Mouse (Mus musculus) spleen, adult 12 weeks (tissue): ENCODE measurements around the gene Rnf186.
"Not testable (repeated sequence)": the region's sequence is repeated elsewhere in the genome, so short reads cannot be mapped to it uniquely, and the experiment has no call there.

Experiments
- DNase-seq: peaks from one replicate; pipeline ENCODE4 v3.0.0; 2022; ENCODE audit warnings: low spot score

Gene Rnf186

GRCm38 (mm10) chr4:138972139-138972826 lies 5.4 kb downstream of the Rnf186 start:
- peak; percentile 29 for DNase-seq

DNA sequence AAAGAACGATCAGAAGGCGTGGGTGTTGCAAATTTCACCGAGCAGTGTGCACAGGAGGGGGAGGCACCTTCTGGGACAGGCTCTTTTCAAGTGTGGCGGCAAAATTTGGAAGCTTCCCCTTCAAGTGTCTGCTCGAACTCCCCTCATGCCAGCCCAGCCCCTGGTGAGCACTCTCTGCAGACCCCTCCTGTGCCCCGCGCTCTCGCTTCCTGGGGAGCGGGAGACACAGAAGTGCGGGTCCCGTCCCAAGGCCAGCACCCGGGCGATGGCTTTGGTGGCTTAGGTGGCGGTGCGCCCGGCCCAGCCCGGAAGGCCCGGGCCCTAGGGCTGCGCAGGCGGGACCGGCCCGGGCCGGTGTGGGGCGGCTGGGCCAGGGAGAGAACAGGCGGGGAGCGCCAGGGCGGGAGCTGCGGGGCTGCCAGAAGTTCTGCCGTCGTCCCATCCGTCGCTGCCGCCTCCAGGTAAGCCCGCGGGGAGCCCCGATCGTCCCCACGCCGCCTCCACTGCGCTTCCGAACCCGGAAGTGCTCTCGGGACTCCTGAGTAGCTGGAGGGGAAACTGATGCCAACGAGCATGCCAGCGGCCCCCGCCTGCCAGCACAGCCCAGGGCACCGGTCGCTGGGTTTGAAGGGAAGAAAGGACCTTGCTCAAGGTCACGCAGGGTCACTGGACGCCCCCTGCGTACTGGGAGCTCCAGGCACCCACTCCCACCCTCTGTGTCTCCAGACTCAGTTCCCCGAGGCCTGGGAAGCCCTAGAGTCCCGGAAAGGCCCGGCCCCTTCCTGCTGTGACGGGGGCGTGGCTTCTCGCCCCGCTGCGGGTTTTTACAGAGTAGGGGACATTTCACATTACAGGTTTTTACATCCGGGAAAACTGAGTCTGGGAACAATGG lies 6.2 kb downstream of the Rnf186 start, which contains the start of gene Tmco4:
Tmco4 (plus strand) TSS at position 62 of the 892 bp plus-strand sequence.
- DNase-seq, result peak; percentile 62

GRCm38 (mm10) chr4:138973719-138974115 lies 6.8 kb downstream of the Rnf186 start:
- DNase-seq, result no peak

DNA sequence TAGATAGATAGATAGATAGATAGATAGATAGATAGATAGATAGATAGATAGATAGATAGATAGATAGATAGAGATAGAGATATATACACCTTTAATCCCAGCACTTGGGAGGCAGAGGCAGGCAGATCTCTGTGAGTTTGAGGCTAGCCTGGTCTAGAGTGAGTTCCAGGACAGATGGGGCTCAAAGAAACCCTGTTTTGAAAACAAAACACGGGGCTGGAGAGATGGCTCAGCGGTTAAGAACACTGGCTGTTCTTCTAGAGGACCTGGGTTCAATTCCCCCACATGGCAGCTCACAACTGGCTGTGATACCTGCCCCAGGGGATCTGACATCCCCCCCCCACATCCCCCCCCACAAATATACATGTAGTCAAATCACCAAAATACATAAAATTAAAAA lies 7.6 kb downstream of the Rnf186 start:
- not testable (repeated sequence) for DNase-seq

DNA sequence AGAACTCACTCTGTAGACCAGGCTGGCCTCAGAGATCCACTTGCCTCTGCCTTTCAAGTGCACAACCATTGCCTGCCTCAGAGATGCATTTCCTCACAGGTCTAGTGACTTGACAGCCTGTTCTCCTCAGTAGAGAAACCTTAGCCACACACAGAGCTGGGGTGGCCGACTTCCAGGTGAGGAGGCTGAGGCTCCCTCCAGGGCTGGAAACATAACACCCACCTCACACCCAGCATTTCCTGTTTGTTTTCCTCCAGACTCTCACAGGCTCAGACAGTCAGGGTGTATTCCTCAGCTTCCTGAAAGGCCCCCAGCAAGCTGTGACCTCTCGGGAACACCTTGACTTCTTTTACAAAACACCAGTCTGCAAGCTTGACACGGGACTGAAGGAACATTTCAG lies 8.3 kb downstream of the Rnf186 start:
- no peak for DNase-seq

DNA sequence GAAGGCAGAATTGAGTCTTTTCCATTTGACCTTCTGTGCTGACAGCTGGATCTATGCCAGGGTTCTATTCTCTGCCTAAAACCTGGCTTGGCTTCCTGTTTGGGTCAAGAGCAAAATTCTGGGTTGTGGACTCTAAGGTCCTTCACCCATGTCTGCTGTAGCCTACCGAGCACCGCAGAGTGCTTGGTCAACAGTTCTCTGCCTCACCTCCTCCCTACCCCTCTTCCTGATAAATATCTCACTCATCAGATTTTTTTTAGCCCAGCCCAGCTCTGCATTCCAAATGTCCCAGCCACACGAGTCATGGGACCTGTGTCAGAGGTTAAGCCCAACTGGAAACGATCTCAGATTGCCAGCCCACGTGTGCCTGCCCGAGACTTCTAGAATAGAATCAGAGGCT lies 9.1 kb downstream of the Rnf186 start:
- no peak for DNase-seq

DNA sequence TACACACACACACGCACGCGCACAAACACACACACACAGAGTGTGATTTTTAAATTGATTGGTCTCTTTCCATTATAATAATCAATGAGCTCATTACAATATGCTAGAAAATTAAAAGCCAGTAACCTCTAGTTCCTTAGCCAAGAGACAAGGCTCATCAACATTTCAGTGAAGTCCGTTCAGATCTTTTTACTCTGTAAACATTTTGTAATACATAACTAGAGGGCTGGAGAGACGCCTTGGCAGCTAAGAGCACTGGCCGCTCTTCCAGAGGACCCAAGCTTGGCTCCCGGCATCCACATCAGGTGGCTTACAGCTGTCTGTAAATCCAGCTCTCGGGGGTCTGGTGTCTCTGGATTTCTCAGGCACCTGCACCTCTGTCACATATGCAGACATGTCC lies 13.1 kb downstream of the Rnf186 start:
- no peak for DNase-seq

GRCm38 (mm10) chr4:138980771-138981420 lies 14.0 kb downstream of the Rnf186 start:
- no peak for DNase-seq

DNA sequence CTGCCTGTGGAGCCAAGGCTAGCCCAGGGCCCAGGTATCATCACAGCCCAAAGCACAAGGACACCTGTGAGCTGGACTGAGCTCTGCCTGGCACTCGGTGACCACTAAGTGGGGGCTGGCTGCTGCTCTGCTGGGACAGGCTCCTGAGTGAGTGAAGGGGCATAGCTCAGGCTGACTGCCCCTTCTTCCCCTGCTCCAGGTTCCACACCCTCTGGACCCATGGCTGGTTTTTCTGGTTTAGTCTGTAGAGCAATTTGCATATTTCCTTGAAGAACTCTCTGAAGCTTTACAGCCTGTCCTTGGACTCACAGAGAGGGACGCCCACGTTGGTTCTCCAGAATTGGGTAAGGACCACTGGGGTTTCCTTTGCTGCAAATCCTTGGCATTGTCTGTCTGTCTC lies 16.5 kb downstream of the Rnf186 start:
- DNase-seq, result no peak

DNA sequence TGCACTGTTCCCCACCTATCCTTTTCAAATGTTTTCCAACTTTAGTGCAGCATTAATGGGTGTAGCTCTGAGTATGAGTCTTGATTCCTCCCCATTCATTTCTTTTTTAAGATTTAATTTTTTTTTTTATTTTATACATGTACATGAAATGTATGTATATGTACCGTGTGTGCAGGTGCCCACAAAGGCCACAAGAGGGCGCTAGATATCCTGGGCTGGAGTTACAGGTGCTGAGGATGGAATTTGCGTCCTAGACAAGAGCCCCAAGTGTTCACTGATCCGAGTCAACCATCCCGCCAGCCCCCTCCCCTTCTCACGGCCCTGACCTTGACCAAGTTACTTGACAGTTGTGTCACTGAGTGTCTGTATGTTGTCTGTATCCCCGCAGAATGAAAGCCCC lies 17.8 kb downstream of the Rnf186 start:
- no peak for DNase-seq

GRCm38 (mm10) chr4:138986280-138986679 lies 19.4 kb downstream of the Rnf186 start:
- DNase-seq, result no peak

DNA sequence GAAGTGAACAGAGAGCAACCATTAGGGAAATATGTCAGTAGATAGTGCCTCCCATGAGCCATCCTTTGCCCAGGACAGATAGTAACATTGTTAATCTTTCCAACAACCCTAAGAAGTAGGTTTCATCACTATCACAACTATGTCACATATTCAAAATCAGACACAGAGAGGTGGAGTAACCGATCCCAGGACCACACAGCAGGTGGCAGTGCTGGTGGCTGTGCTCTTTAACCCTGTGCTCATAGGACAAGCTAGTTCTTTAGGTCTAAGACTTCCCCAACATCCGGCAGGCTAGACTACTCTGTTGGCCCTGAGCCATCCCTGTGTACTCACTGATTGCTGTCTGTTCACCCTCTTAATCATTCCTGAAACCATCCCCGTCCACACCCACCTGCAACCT lies 27.5 kb downstream of the Rnf186 start:
- DNase-seq, result no peak

GRCm38 (mm10) chr4:138996410-138996809 lies 29.5 kb downstream of the Rnf186 start:
- DNase-seq, result peak; percentile 8

- no peak for DNase-seq
These were observed 30.2 kb downstream of the Rnf186 start for GRCm38 (mm10) chr4:138997121-138997520.

DNA sequence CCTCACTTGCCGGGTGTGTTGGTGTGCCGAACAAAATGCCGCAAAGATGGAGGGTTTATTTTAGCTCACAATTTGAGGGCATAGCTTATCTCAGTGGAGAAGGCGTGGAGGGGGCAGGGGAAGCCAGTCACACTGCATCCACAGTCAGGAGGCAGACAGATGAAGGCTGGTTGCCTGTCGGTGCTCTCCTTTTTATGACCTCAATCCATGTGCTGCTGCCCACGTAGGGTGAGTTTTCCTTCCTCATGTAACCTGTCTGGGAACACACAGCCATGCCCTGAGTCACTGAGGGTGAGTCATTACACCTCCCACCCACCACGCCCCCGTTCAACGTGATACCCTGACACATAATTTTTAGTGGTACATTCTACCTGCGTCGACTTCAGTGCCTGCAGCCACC lies 31.7 kb downstream of the Rnf186 start:
- DNase-seq, result no peak

DNA sequence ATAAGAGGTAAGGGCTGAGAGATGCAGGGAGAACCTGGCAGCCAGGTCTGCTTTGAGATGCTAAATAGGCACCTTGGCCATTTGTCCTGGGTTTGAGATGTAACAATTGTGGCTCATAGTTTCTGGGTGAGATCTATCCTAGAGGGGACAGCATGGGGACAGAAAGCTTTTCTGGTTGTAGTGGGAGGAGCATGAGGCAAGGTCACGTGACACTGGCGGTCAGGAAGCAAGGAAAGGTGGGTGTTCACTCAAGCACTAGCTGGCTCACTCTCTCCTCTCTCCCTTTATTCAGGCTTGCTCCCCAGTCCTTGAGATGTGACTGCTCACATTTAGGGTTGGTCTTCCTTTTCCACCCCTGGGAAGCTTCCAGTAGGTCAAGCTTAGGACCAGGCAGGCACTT lies 34.1 kb downstream of the Rnf186 start:
- DNase-seq, result no peak

DNA sequence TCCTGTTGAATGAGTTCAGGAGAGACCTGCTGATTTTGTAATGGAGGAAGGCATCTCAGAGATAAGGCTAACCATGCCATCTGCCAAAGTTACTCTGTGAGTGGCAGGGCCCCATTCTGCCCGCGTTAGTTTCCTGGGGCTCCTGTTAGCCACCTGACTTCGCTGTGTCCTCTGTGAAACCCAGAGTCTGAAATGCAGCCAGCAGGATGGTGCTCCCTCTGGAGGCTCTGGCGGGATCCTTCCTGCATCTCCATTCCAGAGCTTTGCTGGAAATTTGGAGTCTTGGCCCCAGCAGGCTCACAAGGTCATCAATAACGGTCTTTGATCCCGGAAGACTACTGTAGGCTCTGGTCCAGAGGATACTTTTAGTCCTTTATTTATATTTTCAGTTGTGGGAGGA lies 34.5 kb downstream of the Rnf186 start:
- DNase-seq, result no peak

- DNase-seq, result no peak
These were observed 37.2 kb downstream of the Rnf186 start for GRCm38 (mm10) chr4:139004067-139004466.

GRCm38 (mm10) chr4:139005214-139005613 lies 38.3 kb downstream of the Rnf186 start:
- DNase-seq, result no peak

- DNase-seq, result no peak
These were observed 40.4 kb downstream of the Rnf186 start for GRCm38 (mm10) chr4:139007353-139007752.

DNA sequence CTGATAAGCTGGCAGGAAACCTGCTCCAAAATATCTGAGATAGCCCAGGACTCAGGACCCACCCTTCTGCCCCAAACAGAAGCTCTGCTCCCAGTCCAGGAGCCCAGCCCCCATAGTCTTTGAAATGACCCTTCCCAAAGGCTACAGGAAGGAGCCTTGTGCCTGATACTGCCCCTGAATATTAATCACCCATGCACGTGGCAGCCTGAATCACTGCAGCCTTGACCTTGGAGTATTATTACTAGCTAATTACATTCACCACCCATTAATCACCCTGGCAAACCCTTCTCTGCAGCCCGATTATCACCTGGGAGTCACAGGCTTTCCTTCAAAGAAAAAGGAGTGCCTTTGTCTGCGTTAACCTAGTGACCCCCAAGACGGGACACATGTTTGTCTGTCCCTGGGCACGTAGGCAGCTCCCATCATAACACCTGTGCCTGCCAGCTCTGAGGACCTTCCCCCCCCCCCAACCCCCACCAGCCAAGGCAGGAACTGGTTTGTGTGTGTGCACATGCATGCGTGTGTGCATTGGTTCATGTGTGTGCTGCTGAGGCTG lies 41.1 kb downstream of the Rnf186 start:
- no peak for DNase-seq

- no peak for DNase-seq
These were observed 44.3 kb downstream of the Rnf186 start for GRCm38 (mm10) chr4:139011201-139011702.
